ENCODE assay signal across 7 mouse cellular contexts in genomic region chr8:73233358-73234041, GRCm38 (mm10).
DNase-seq lines count a peak whose midpoint lies in the region; TF ChIP-seq lines count a peak whose summit lies in the region.

No protein-coding gene starts in this region.

- intact Hi-C loops in heart, postnatal 10 days (cut with DNase I) = loop anchor here (2.0 to 10.0 kb wide), 2 partner anchors 117 to 289 kb away; no protein-coding TSS in a partner anchor

- no peaks in the 10 kb centered on the region for H3K36me3 ChIP-seq in E14TG2a.4 (ENCODE audit: insufficient read depth, low read length)

- no peaks in the 10 kb centered on the region for H3K27me3 ChIP-seq in E14TG2a.4 (ENCODE audit: insufficient read depth, low read length)

- H3K4me3 ChIP-seq in E14TG2a.4 (replicated peaks; ENCODE audit: low read length) = no peak overlapping the region

- H3K4me1 ChIP-seq in E14TG2a.4 (replicated peaks; ENCODE audit: low read depth, low read length) = no peaks in the 10 kb centered on the region; the same call in 1 of the 2 replicates

- H3K9me3 ChIP-seq in E14TG2a.4 (ENCODE audit: low read length) = no peaks in the 10 kb centered on the region

- DNase-seq in 3134 (ENCODE audit: extremely low read depth, insufficient read length, low spot score) = peak; percentile 52
- peak; percentile 67 to 76 for DNase-seq in cerebellum, postnatal 10 days
- peak; percentile 65 to 67 for DNase-seq in heart, postnatal 10 days
- peak; percentile 78 for DNase-seq in layer of hippocampus, adult 11-12 months (ENCODE audit: low spot score)
- DNase-seq in mesoderm, embryonic 11.5 days (ENCODE audit: low read depth, low spot score) = peak; percentile 49
- no peak for DNase-seq in spleen, postnatal 14 days (ENCODE audit: low spot score in 2 of 2)

- peak; percentile 46 for TF ChIP-seq CTCF in E14TG2a.4 (conservative IDR thresholded peaks at IDR 0.05; ENCODE audit: low read length)

Comparison
In these comparisons a context has a peak if more than half of its experiments do, and no peak if none do; other contexts are left out.
1. DNase-seq: peak in 3134 (single experiment), cerebellum, postnatal 10 days (2 of 2), heart, postnatal 10 days (2 of 2), layer of hippocampus, adult 11-12 months (single experiment) and mesoderm, embryonic 11.5 days (single experiment); none in spleen, postnatal 14 days (0 of 2).